Mouse (Mus musculus): ENCODE results near the gene Mill2. TPM values are rescaled to one million over a fixed set of nuclear protein-coding genes. Genes with fewer than 3 reads are reported as not detected.

Gene Mill2
- 0.10 and 0.11 TPM in 2 replicates for polyA plus RNA-seq (2012)

GRCm38 (mm10) chr7:18839865-18840264 is at the start of gene Mill2:
TSS of gene Mill2 (plus strand) at chr7:18839966.

GRCm38 (mm10) chr7:18798420-18798819 is 41.3 kb upstream of the Mill2 start, which contains the start of gene Psg19:
TSS of gene Psg19 (minus strand) at chr7:18798520.

GRCm38 (mm10) chr7:18821507-18821906 is 18.3 kb upstream of the Mill2 start, which contains the start of gene Psg17:
TSS of gene Psg17 (minus strand) at chr7:18821607.

GRCm38 (mm10) chr7:18871031-18871430 is 31.3 kb downstream of the Mill2 start, which contains the start of gene Pglyrp1:
TSS of gene Pglyrp1 (plus strand) at chr7:18871331.

GRCm38 (mm10) chr7:18910241-18910831 is 70.6 kb downstream of the Mill2 start, which contains the start of gene Ccdc61:
TSS of gene Ccdc61 (minus strand) at chr7:18910415.

Other genes starting within 250 kb of the Mill2 start
- 0.07 TPM in 1 of 2 replicates, not detected in the other for gene Psg23, start 223.5 kb upstream of the Mill2 start, polyA plus RNA-seq (2012)
- gene Psg21, start 183.2 kb upstream of the Mill2 start, polyA plus RNA-seq (2012): 0.02 TPM in 1 of 2 replicates, not detected in the other
- gene Psg20, start 153.8 kb upstream of the Mill2 start, polyA plus RNA-seq (2012): not detected in 2 replicates
- not detected in 2 replicates for gene Psg22, start 121.9 kb upstream of the Mill2 start, polyA plus RNA-seq (2012)
- 0.03 TPM in 1 of 2 replicates, not detected in the other for gene Psg19, start 41.4 kb upstream of the Mill2 start, polyA plus RNA-seq (2012)
- gene Psg17, start 18.4 kb upstream of the Mill2 start, polyA plus RNA-seq (2012): 0.04 TPM in 1 of 2 replicates, not detected in the other
- 194 and 247 TPM in 2 replicates for gene Pglyrp1, start 31.4 kb downstream of the Mill2 start, polyA plus RNA-seq (2012)
- gene Ccdc61, start 70.4 kb downstream of the Mill2 start, polyA plus RNA-seq (2012): 61.5 and 67.8 TPM in 2 replicates
- gene Nova2, start 85.9 kb downstream of the Mill2 start, polyA plus RNA-seq (2012): 0.02 and 0.05 TPM in 2 replicates
- gene Nanos2, start 147.4 kb downstream of the Mill2 start, polyA plus RNA-seq (2012): not detected in 2 replicates
- gene Mypop, start 151.3 kb downstream of the Mill2 start, polyA plus RNA-seq (2012): 0.44 and 0.51 TPM in 2 replicates
- 99.0 and 114 TPM in 2 replicates for gene Irf2bp1, start 164.1 kb downstream of the Mill2 start, polyA plus RNA-seq (2012)
- not detected in 2 replicates for gene Foxa3, start 183.6 kb downstream of the Mill2 start, polyA plus RNA-seq (2012)
- gene Sympk, start 184.4 kb downstream of the Mill2 start, polyA plus RNA-seq (2012): 198 and 236 TPM in 2 replicates
- gene Rsph6a, start 214.7 kb downstream of the Mill2 start, polyA plus RNA-seq (2012): 0.05 TPM in 1 of 2 replicates, not detected in the other
- gene Dmwd, start 236.3 kb downstream of the Mill2 start, polyA plus RNA-seq (2012): 41.0 and 66.8 TPM in 2 replicates
- 13.5 and 23.0 TPM in 2 replicates for gene Dmpk, start 243.9 kb downstream of the Mill2 start, polyA plus RNA-seq (2012)